Mouse (Mus musculus) layer of hippocampus, adult 18-20 months (tissue): ENCODE results near the gene Pbx2. TPM values are rescaled to one million over a fixed set of nuclear protein-coding genes. Genes with fewer than 3 reads are reported as not detected.

ENCODE experiments used
- total RNA-seq, 2 experiments: library from RNA; stranded (reverse); gene quantifications; 2 replicates each; pipeline ENCODE4 v1.2.3; 2021

The Pbx2 gene
- total RNA-seq, 2 experiments from 2014 or later, result 67.3 to 69.1 TPM

Other genes with a start within 250 kb of the Pbx2 start
- under 1 TPM; 0.28 to 0.87 TPM for gene Btnl2, start 236.4 kb upstream of the Pbx2 start, total RNA-seq
- gene Btnl1, start 214.1 kb upstream of the Pbx2 start, total RNA-seq, result not detected
- gene BC051142, start 192.4 kb upstream of the Pbx2 start, total RNA-seq, result 1 to 10 TPM; 2.1 to 4.5 TPM
- not detected for gene Btnl4, start 113.9 kb upstream of the Pbx2 start, total RNA-seq
- gene Btnl6, start 73.9 kb upstream of the Pbx2 start, total RNA-seq, result not detected
- gene Notch4, start 27.0 kb upstream of the Pbx2 start, total RNA-seq, result 1 to 10 TPM; 9.0 TPM
- 1 to 10 TPM; 1.8 to 2.2 TPM for gene Gpsm3, start 1.5 kb upstream of the Pbx2 start, total RNA-seq
- gene Ager, start 6.6 kb downstream of the Pbx2 start, total RNA-seq, result under 1 TPM; 0.61 to 0.67 TPM
- 10 to 100 TPM; 81.8 to 81.9 TPM for gene Rnf5, start 12.4 kb downstream of the Pbx2 start, total RNA-seq
- 100 to 1,000 TPM; 162 to 175 TPM for gene Agpat1, start 13.0 kb downstream of the Pbx2 start, total RNA-seq
- gene Egfl8, start 24.7 kb downstream of the Pbx2 start, total RNA-seq, result 1 to 10 TPM; 2.0 to 2.4 TPM
- 10 to 100 TPM; 47.9 to 49.3 TPM for gene Ppt2, start 37.2 kb downstream of the Pbx2 start, total RNA-seq
- 100 to 1,000 TPM; 265 to 276 TPM for gene Prrt1, start 38.3 kb downstream of the Pbx2 start, total RNA-seq
- gene Fkbpl, start 53.5 kb downstream of the Pbx2 start, total RNA-seq, result 10 to 100 TPM; 16.6 to 18.0 TPM
- 10 to 100 TPM; 83.4 to 95.0 TPM for gene Atf6b, start 55.9 kb downstream of the Pbx2 start, total RNA-seq
- 10 to 100 TPM; 12.1 to 12.3 TPM for gene Tnxb, start 79.3 kb downstream of the Pbx2 start, total RNA-seq
- 10 to 100 TPM; 71.3 to 73.0 TPM for gene C4b, start 152.6 kb downstream of the Pbx2 start, total RNA-seq
- gene Cyp21a1, start 213.3 kb downstream of the Pbx2 start, total RNA-seq, result under 1 TPM in 1 of 2 experiments, not detected in 1; 0.30 TPM
- gene Stk19, start 245.7 kb downstream of the Pbx2 start, total RNA-seq, result 10 to 100 TPM; 50.8 to 53.8 TPM
- gene Dxo, start 245.8 kb downstream of the Pbx2 start, total RNA-seq, result 10 to 100 TPM; 36.6 to 40.8 TPM